Mouse (Mus musculus) bone marrow, adult 2 months (tissue): Measurements from ENCODE around the gene Tead4. TPM values are rescaled to one million over a fixed set of nuclear protein-coding genes. Genes with fewer than 3 reads are reported as not detected.

Experiments used
- H3K27ac ChIP-seq: fragments of 200-500 bp; 2 replicates; pipeline ENCODE4 v1.5.1; 2012; ENCODE audit warnings: low read depth, mild to moderate bottlenecking, control low read depth, inconsistent platforms, low read length; ENCODE audit not compliant: control insufficient read depth, poor library complexity, insufficient read depth
- H3K4me1 ChIP-seq: fragments of 200-500 bp; 2 replicates; pipeline ENCODE4 v1.6.1; 2011; ENCODE audit warnings: low read length; ENCODE audit not compliant: control insufficient read depth, insufficient read depth
- H3K4me3 ChIP-seq: fragments of 200-500 bp; replicated peaks from 2 replicates; pipeline ENCODE3; 2011; ENCODE audit warnings: mild to moderate bottlenecking, low read depth, low read length, control low read depth; ENCODE audit not compliant: control insufficient read depth
- CTCF ChIP-seq: fragments of 200-500 bp; IDR thresholded peaks from 2 replicates; pipeline ENCODE4 v1.5.1; 2011; ENCODE audit warnings: low read length, control low read depth; ENCODE audit not compliant: control insufficient read depth, insufficient read depth
- POLR2A ChIP-seq: fragments of 200-500 bp; IDR thresholded peaks from 2 replicates; pipeline ENCODE4 v1.6.1; 2011; ENCODE audit warnings: low read depth, mild to moderate bottlenecking, control low read depth, low read length, borderline replicate concordance; ENCODE audit not compliant: control insufficient read depth
- WGBS: fragments of 180-500 bp; shearing (Covaris S2); methylation state at CpG from one replicate; pipeline ENCODE4 v1.1.7; 2018; 5-methylcytosine and 5-hydroxymethylcytosine counted together
- polyA plus RNA-seq: library from polyadenylated mRNA; stranded (reverse); fragments of >200 nt; gene quantifications from 2 replicates; pipeline ENCODE4 v1.2.4, GENCODE M21; 2011; ENCODE audit warnings: low replicate concordance; ENCODE audit not compliant: missing spikeins, insufficient read depth, insufficient read length

The Tead4 gene
- polyA plus RNA-seq, 1 experiment = 0.65 TPM

DNA sequence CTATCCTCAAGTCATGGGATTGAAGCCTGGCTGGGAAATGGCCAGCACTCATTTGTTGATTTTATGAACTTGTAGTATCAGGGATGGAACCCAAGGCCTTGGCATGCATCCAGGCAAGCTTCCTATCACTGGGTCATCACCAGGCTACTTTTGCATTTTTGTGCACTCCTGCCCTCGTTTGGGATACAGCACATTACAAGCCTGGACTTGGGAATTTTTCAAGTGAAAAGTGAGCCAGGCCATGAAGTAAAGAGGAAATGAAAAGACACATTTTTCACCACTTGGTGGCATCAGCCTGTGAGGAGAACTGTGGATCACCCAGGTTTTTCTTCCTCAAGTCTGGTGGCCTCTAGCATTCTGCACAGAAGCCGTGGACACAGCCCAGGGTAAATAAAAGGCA, 117.1 kb downstream of the Tead4 start:
- Histone ChIP-seq H3K4me3 (no peak overlapping the region), H3K27ac (no peak overlapping the region), H3K4me1 (no peaks in the 10 kb centered on the region)
- TF ChIP-seq CTCF (no peak), POLR2A (no peak)
- 46% methylated on average over 2 of the region's 2 CpGs for WGBS

DNA sequence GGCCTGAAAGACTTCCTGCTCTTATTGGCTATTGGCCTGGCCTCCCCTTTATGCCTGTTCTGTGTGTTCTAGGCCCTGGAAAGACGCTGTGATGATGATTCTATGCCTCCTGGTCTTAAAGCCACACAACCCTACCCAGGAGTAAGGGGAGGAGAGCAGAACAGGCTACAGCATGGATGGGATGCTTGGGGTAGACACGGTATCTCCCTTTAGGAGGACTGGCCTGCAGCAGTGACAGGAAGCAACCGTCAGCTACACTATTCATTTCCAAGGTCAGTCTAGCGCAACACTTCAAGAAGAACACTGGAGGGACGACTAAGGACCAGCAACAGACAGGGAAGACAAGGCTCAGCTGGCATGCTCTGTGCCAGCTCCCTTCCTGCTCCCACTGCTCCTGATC, 119.4 kb downstream of the Tead4 start:
- Histone ChIP-seq H3K27ac (no peak overlapping the region), H3K4me1 (no peaks in the 10 kb centered on the region), H3K4me3 (no peak overlapping the region)
- no peak for TF ChIP-seq POLR2A
- no peak for TF ChIP-seq CTCF
- 76% methylated on average over 5 of the region's 5 CpGs for WGBS

DNA sequence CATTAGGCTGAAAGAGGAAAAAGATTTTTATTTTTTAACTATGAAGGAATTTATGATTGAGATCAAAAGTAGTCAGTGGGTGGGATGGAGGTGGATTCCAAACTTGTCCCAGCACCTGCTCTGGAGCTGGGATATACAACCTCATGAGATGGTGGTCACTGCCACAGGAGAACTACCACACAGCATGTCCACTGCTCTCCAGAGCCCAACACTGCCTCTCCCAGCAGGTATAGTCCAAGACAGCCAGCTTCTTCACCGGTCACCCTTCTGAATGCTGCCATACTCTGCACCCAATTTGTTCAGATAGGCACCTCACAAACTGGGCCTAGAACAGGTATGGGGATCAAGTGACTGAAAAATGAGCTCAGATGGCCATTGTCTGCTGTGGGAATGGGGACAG, 121.0 kb downstream of the Tead4 start:
- TF ChIP-seq POLR2A = no peak
- TF ChIP-seq CTCF = no peak
- 85% methylated on average over 1 of the region's 1 CpGs for WGBS
- H3K4me3 ChIP-seq = no peak overlapping the region
- H3K27ac ChIP-seq = no peak overlapping the region
- no peaks in the 10 kb centered on the region for H3K4me1 ChIP-seq

DNA sequence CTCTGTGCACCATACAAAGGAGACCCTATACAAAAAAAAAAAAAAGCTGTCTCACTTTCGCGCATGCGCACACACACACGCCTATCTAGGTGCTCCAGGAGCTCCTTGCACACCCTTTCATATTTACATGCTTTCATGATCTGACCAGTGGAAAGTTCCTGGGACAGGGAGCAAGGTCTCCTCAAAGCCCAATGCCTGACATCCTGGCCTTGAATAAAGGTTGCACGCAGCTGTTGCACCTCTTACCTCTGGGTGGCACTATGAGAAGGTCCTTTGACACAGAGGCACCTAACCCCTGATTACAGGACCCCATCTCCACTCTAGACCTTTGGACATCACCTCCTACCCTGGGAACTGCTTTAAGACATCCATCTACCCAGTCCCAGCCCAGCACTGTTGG, 121.4 kb downstream of the Tead4 start:
- Histone ChIP-seq H3K4me3 (no peak overlapping the region), H3K4me1 (no peaks in the 10 kb centered on the region), H3K27ac (no peak overlapping the region)
- TF ChIP-seq POLR2A (no peak), CTCF (no peak)
- WGBS = 76% methylated on average over 5 of the region's 5 CpGs

DNA sequence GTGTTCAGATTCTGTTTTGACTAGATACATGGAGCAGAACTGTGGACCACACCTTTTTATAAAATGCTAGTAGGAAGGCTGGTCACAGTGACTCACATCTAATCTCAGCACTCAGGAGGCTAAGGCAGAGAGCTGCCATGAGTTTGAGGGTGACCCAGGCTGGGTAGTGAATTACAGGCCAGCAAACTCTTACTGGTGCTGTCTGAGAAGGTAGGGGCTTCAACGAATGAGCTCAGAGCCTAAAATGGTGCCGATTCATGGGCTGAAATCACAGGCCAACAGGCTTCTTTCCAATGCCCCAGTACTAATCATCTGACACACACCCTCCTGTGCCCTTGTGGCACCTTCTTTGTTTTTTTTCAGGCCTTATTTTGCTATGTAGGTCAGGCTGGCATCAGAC, 121.9 kb downstream of the Tead4 start:
- no peaks in the 10 kb centered on the region for H3K4me1 ChIP-seq
- WGBS = 74% methylated on average over 2 of the region's 2 CpGs
- no peak overlapping the region for H3K27ac ChIP-seq
- no peak overlapping the region for H3K4me3 ChIP-seq
- TF ChIP-seq POLR2A (no peak), CTCF (no peak)

Other genes with a start within 250 kb of the Tead4 start
- gene Tspan9, start 157.2 kb downstream of the Tead4 start, polyA plus RNA-seq = 4.0 and 10.2 TPM in 2 replicates
- 4.3 and 7.1 TPM in 2 replicates for gene Tulp3, start 55.0 kb upstream of the Tead4 start, polyA plus RNA-seq
- gene Rhno1, start 62.1 kb upstream of the Tead4 start, polyA plus RNA-seq = 54.9 and 94.2 TPM in 2 replicates
- 23.6 and 45.3 TPM in 2 replicates for gene Foxm1, start 62.1 kb upstream of the Tead4 start, polyA plus RNA-seq
- gene Tex52, start 74.6 kb upstream of the Tead4 start, polyA plus RNA-seq = not detected in 2 replicates
- not detected in 2 replicates for gene Gm44596, start 74.7 kb upstream of the Tead4 start, polyA plus RNA-seq
- gene Nrip2, start 98.5 kb upstream of the Tead4 start, polyA plus RNA-seq = 1.3 TPM in 1 of 2 replicates, not detected in the other
- gene Itfg2, start 124.1 kb upstream of the Tead4 start, polyA plus RNA-seq = 11.4 and 38.0 TPM in 2 replicates
- 51.6 and 77.3 TPM in 2 replicates for gene Fkbp4, start 137.9 kb upstream of the Tead4 start, polyA plus RNA-seq
- 1.1 and 8.5 TPM in 2 replicates for gene Pzp, start 225.9 kb upstream of the Tead4 start, polyA plus RNA-seq